Mouse (Mus musculus): ENCODE measurements around the gene Actl6a.

GRCm38 (mm10) chr3:32690901-32691300 is 15.2 kb upstream of the Actl6a start:
- TF ChIP-seq POLR2A (IDR thresholded peaks at IDR 0.05; ENCODE audit: borderline replicate concordance, low read depth, low read length) (no peak), CTCF (IDR thresholded peaks at IDR 0.05; ENCODE audit: low read depth, low read length) (no peak)
